Mouse (Mus musculus): ENCODE measurements around the gene Snx19.

Snx19 gene

GRCm38 (mm10) chr9:30484183-30484582 is 57.3 kb downstream of the Snx19 start:
- no peak for DNase-seq

- DNase-seq, result no peak
These were observed 58.3 kb downstream of the Snx19 start for GRCm38 (mm10) chr9:30485161-30485560.

GRCm38 (mm10) chr9:30488384-30488783 is 61.5 kb downstream of the Snx19 start:
- no peak for DNase-seq

GRCm38 (mm10) chr9:30494446-30494845 is 67.5 kb downstream of the Snx19 start:
- DNase-seq, result no peak

- DNase-seq, result no peak
These were observed 82.1 kb downstream of the Snx19 start for GRCm38 (mm10) chr9:30508966-30509365.

GRCm38 (mm10) chr9:30515953-30516352 is 89.0 kb downstream of the Snx19 start:
- no peak for DNase-seq

All from retina, postnatal 1 day (tissue).